Mouse (Mus musculus) neural tube, embryonic 12.5 days (tissue): ENCODE measurements at regions not wholly inside any gene's neighbourhood (a gene's known extent, or its start where the extent isn't known, plus 50 kb on each side); places are given as distances from the start of the nearest gene placed in this dataset.

ENCODE experiments used
- ATAC-seq: fragments of 200-750 bp; cut with Nextera tagmentation; 2 replicates; pipeline ENCODE4 v1.8.0; 2017; ENCODE audit warnings: low read depth, mild to moderate bottlenecking, moderate TSS enrichment, moderate library complexity; ENCODE audit not compliant: low FRiP score
- H3K27ac ChIP-seq: fragments of 300-500 bp; sonication (generic); 2 replicates; pipeline ENCODE4 v1.5.1; 2016
- H3K27me3 ChIP-seq: fragments of 300-500 bp; sonication (generic); replicated peaks from 2 replicates; pipeline ENCODE4 v1.6.1; 2016; ENCODE audit warnings: mild to moderate bottlenecking
- H3K36me3 ChIP-seq: fragments of 300-500 bp; sonication (generic); 2 replicates; pipeline ENCODE4 v1.6.1; 2016; ENCODE audit warnings: mild to moderate bottlenecking
- H3K4me1 ChIP-seq: fragments of 300-500 bp; sonication (generic); 2 replicates; pipeline ENCODE4 v1.6.1; 2016
- H3K4me2 ChIP-seq: fragments of 300-500 bp; sonication (generic); replicated peaks from 2 replicates; pipeline ENCODE4 v1.6.1; 2016; ENCODE audit warnings: mild to moderate bottlenecking
- H3K4me3 ChIP-seq: fragments of 300-500 bp; sonication (generic); 2 replicates; pipeline ENCODE4 v1.5.1; 2016
- H3K9ac ChIP-seq: fragments of 300-500 bp; sonication (generic); 2 replicates; pipeline ENCODE4 v1.6.1; 2016; ENCODE audit warnings: mild to moderate bottlenecking
- H3K9me3 ChIP-seq: fragments of 300-500 bp; sonication (generic); 2 replicates; pipeline ENCODE4 v1.6.1; 2016; ENCODE audit warnings: mild to moderate bottlenecking
- WGBS: fragments of 180-500 bp; shearing (Covaris S2); methylation state at CpG from one replicate; pipeline ENCODE4 v1.1.7; 2016; 5-methylcytosine and 5-hydroxymethylcytosine counted together

DNA sequence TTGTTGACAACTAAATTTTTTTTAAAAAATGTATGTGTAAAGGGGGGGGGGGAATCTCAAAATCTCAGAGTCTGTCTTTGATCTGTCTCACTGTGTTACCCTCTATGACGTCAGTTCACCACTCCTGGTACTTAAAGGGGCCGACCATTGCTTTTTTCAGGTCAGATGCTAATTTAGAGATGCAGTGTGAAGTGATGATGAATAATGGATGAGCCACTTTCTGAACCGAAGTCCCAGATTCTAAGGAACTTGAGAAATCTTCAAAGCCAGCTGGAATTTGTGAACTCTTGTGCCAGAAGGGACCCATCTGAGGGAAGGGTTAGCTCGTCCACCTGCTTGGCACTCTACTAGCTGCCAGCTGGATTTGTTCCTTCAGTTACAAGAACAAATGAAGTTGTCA, 271.1 kb upstream of the Nectin3 start:
- Histone ChIP-seq H3K9ac (no peak overlapping the region), H3K4me2 (no peak overlapping the region)
- no peak for ATAC-seq

GRCm38 (mm10) chr16:46768376-46768775, 270.1 kb upstream of the Nectin3 start:
- WGBS = 65% methylated on average over 1 of the region's 1 CpGs
- no peak for ATAC-seq
- H3K36me3 ChIP-seq = no peaks in the 10 kb centered on the region
- no peak overlapping the region for H3K9ac ChIP-seq
- no peaks in the 10 kb centered on the region for H3K9me3 ChIP-seq
- H3K4me1 ChIP-seq = no peaks in the 10 kb centered on the region
- no peak overlapping the region for H3K4me2 ChIP-seq
- no peaks in the 10 kb centered on the region for H3K27me3 ChIP-seq
- H3K27ac ChIP-seq = no peak overlapping the region
- H3K4me3 ChIP-seq = no peak overlapping the region

More for the DNA sequence above, 271.1 kb upstream of the Nectin3 start:
- WGBS = 39% methylated on average over 4 of the region's 4 CpGs
- Histone ChIP-seq H3K27ac (no peak overlapping the region), H3K4me3 (no peak overlapping the region), H3K27me3 (no peaks in the 10 kb centered on the region), H3K9me3 (no peaks in the 10 kb centered on the region), H3K4me1 (no peaks in the 10 kb centered on the region), H3K36me3 (no peaks in the 10 kb centered on the region)

DNA sequence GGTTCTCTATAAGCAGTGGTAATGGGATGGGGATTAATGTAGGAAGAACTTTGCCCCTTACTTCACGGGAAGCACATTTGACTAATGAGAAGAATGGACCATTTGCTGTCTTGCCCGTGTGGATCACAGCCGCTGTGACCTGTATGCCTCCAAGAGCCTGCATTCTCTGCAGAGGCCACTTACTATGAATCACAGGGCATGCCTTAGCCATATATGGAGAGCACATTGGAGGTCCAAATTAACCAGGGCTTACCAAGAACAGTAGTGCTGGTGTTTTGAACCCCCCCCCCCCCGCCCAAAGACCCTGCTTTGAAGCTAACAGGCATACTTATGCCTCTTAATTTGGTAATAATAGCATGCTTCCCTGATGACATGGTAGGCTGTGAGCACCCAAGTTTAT, 236.8 kb upstream of the Nectin3 start:
- no peaks in the 10 kb centered on the region for H3K9me3 ChIP-seq
- no peaks in the 10 kb centered on the region for H3K36me3 ChIP-seq
- no peak overlapping the region for H3K4me3 ChIP-seq
- WGBS = 81% methylated on average over 4 of the region's 4 CpGs
- no peak overlapping the region for H3K4me2 ChIP-seq
- H3K4me1 ChIP-seq = no peaks in the 10 kb centered on the region
- H3K27ac ChIP-seq = no peak overlapping the region
- no peak for ATAC-seq
- H3K27me3 ChIP-seq = no peaks in the 10 kb centered on the region
- no peak overlapping the region for H3K9ac ChIP-seq

DNA sequence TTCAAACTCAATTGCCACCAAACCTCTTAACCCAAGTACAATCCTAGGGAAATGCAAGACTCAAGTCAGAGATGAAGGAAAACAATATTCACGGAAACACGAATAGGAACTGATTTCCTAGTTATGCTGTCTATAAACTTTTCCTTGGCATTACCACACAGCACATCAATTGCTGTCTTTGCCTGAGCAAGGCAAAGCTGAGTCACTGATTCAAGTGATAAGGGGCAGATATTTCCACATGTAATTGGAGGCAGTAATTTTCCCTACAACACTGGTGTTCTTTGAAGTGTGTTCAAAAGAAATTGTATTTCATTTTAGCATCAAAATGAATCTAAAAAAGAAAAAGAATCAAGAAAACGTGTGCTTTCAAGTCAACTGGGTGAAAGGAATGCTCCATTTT, 230.1 kb upstream of the Nectin3 start:
- WGBS = 83% methylated on average over 3 of the region's 3 CpGs
- no peak overlapping the region for H3K4me2 ChIP-seq
- no peak overlapping the region for H3K9ac ChIP-seq
- no peaks in the 10 kb centered on the region for H3K4me1 ChIP-seq
- H3K4me3 ChIP-seq = no peak overlapping the region
- H3K9me3 ChIP-seq = no peaks in the 10 kb centered on the region
- H3K27ac ChIP-seq = no peak overlapping the region
- H3K36me3 ChIP-seq = no peaks in the 10 kb centered on the region
- ATAC-seq = no peak
- no peaks in the 10 kb centered on the region for H3K27me3 ChIP-seq

DNA sequence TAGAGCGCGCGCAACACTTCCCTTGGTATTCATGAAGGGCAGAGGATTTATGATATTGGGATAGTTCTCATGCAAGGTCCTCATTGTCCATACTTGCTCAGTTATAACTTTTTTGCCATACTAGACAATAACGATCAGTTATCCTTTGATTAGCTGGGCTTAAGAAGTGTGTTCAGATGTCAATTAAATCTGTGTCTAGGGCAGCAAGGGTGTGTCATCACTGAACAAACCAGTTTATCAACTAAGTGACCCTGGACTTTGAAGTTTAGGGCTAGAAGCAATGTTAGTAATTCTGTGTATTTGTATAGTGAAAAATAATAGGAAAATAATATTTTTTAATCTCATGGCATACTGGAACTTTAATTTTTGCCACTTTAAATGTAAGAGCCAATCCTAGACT, 225.3 kb upstream of the Nectin3 start:
- H3K4me1 ChIP-seq = no peaks in the 10 kb centered on the region
- ATAC-seq = no peak
- H3K9ac ChIP-seq = no peak overlapping the region

DNA sequence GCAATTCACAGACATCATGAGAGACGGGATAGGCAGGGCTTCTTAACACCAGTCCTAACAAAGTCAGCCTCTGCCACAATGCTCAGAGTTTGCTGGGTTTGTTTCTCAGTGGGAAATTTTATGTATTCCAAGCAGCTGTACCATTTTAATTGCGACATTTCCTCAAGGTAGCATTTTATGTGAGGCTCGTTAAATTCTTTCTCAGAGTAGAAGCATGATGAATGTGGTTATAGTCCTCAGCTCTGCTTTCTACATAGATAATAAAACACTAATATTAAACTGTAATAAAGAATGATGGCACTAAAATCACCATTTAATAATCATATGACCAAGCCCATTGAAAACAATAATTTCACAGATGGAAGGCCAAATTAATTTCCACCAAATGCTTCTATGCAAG, 181.5 kb upstream of the Nectin3 start:
- H3K27me3 ChIP-seq = no peaks in the 10 kb centered on the region
- H3K4me2 ChIP-seq = no peak overlapping the region
- ATAC-seq = no peak
- no peaks in the 10 kb centered on the region for H3K4me1 ChIP-seq
- H3K4me3 ChIP-seq = no peak overlapping the region
- H3K9me3 ChIP-seq = no peaks in the 10 kb centered on the region
- WGBS = 79% methylated on average over 3 of the region's 3 CpGs
- H3K27ac ChIP-seq = no peak overlapping the region
- no peak overlapping the region for H3K9ac ChIP-seq
- H3K36me3 ChIP-seq = no peaks in the 10 kb centered on the region

More for the DNA sequence above, 225.3 kb upstream of the Nectin3 start:
- no peaks in the 10 kb centered on the region for H3K27me3 ChIP-seq
- H3K27ac ChIP-seq = no peak overlapping the region
- H3K4me3 ChIP-seq = no peak overlapping the region
- WGBS = 95% methylated on average over 4 of the region's 4 CpGs
- H3K36me3 ChIP-seq = no peaks in the 10 kb centered on the region
- no peaks in the 10 kb centered on the region for H3K9me3 ChIP-seq
- no peak overlapping the region for H3K4me2 ChIP-seq

DNA sequence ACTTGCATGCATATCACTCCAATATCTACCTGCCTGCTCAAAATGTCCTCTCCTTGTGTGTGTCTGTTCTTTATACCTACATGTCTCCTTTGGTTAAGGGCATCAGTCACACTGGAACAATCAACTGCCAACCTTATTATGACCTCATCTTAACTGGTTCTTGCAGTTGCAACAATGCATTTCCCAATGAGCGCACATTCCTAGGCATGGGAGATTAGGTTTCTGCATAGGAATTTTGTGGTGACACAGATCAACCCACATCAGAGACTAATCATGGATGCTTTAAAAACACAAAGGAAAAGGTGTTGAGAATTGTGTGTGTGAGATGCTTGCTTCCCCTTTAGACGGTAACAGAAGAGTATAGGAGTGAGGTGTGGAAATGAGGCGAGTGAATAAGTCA, 171.3 kb upstream of the Nectin3 start:
- Histone ChIP-seq H3K4me2 (no peak overlapping the region), H3K4me3 (no peak overlapping the region), H3K27ac (no peak overlapping the region), H3K27me3 (no peaks in the 10 kb centered on the region), H3K9ac (no peak overlapping the region), H3K9me3 (no peaks in the 10 kb centered on the region), H3K36me3 (no peaks in the 10 kb centered on the region), H3K4me1 (no peaks in the 10 kb centered on the region)
- ATAC-seq = no peak
- WGBS = 69% methylated on average over 3 of the region's 3 CpGs

- no peak overlapping the region for H3K27ac ChIP-seq
- H3K36me3 ChIP-seq = no peaks in the 10 kb centered on the region
- H3K4me3 ChIP-seq = no peak overlapping the region
- no peaks in the 10 kb centered on the region for H3K4me1 ChIP-seq
- no peak overlapping the region for H3K9ac ChIP-seq
- no peaks in the 10 kb centered on the region for H3K27me3 ChIP-seq
- no peak for ATAC-seq
- no peak overlapping the region for H3K4me2 ChIP-seq
- no peaks in the 10 kb centered on the region for H3K9me3 ChIP-seq
- WGBS = 80% methylated on average over 3 of the region's 3 CpGs
These were observed 167.2 kb upstream of the Nectin3 start for GRCm38 (mm10) chr16:46665566-46665965.

DNA sequence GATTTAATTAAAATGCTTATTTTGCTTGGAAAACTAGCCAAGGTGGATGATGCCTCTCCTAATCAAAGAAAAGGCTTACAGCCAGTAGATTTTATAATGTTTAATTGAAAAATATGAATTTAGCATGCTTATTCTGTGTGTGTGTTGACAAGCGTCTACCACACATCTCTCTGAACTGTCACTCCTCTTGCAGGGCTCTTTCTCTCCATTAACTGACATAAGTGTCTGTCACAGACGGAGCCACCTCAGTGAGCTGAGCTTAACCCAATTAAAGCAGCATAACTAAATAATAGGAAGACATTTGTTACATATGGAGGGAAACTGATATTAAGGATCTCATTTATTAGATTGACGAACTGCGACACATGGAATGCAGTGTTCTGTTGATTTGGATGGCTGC, 164.7 kb upstream of the Nectin3 start:
- H3K36me3 ChIP-seq = no peaks in the 10 kb centered on the region
- no peak overlapping the region for H3K4me3 ChIP-seq
- no peak overlapping the region for H3K27ac ChIP-seq
- WGBS = 90% methylated on average over 4 of the region's 4 CpGs
- H3K9ac ChIP-seq = no peak overlapping the region
- H3K27me3 ChIP-seq = no peaks in the 10 kb centered on the region
- no peaks in the 10 kb centered on the region for H3K4me1 ChIP-seq
- H3K9me3 ChIP-seq = no peaks in the 10 kb centered on the region
- ATAC-seq = no peak
- no peak overlapping the region for H3K4me2 ChIP-seq

DNA sequence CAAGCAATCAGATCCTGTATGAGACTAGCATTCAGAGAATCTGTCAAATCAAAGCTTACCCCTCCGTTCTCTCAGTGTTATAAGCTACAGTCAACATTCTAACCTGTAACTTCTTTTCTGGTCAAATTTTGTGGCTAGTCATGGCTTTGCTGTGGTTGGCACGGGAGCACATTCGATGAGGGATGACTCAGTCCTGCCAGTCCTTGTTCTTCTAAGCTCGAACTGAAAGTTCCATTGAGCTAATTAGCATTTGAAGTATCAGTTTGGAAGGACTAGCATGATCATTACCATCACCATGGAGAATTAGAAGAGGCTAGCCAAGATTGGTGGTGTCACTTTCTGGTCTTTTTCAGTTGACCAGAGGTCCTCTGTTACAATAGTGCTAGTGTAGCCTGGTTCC, 156.7 kb upstream of the Nectin3 start:
- H3K4me1 ChIP-seq = no peaks in the 10 kb centered on the region
- H3K27ac ChIP-seq = no peak overlapping the region
- H3K9ac ChIP-seq = no peak overlapping the region
- H3K36me3 ChIP-seq = no peaks in the 10 kb centered on the region
- no peaks in the 10 kb centered on the region for H3K27me3 ChIP-seq
- no peaks in the 10 kb centered on the region for H3K9me3 ChIP-seq
- H3K4me3 ChIP-seq = no peak overlapping the region
- H3K4me2 ChIP-seq = no peak overlapping the region
- 84% methylated on average over 4 of the region's 4 CpGs for WGBS
- ATAC-seq = no peak

GRCm38 (mm10) chr16:46625807-46626206, 127.5 kb upstream of the Nectin3 start:
- Histone ChIP-seq H3K9ac (no peak overlapping the region), H3K36me3 (no peaks in the 10 kb centered on the region), H3K4me2 (no peak overlapping the region), H3K9me3 (no peaks in the 10 kb centered on the region), H3K27ac (no peak overlapping the region), H3K4me3 (no peak overlapping the region), H3K4me1 (no peaks in the 10 kb centered on the region), H3K27me3 (no peaks in the 10 kb centered on the region)
- 14% methylated on average over 2 of the region's 2 CpGs for WGBS
- ATAC-seq = no peak

DNA sequence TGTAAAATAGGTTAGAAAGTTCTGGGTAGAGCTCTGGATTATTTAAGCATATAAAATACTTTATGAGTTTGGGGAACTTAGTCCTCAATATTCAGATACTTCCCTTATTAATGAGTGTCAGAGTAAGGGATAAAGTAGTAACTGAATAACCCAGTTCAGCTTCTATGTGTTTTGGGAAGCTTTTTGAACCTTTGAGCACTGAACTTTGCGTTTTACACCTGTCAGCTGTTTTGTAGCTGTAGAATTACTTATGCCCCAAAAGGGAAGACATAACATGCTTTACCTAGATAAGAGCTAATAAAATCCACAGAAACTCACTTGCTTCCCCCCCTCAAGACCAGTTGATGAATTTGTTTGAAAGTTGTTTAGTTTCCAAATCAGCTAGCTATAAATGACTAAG, 124.9 kb upstream of the Nectin3 start:
- 80% methylated on average over 1 of the region's 1 CpGs for WGBS
- ATAC-seq = no peak
- Histone ChIP-seq H3K9ac (no peak overlapping the region), H3K4me2 (no peak overlapping the region), H3K4me1 (no peaks in the 10 kb centered on the region), H3K36me3 (no peaks in the 10 kb centered on the region), H3K4me3 (no peak overlapping the region), H3K27me3 (no peaks in the 10 kb centered on the region), H3K9me3 (no peaks in the 10 kb centered on the region), H3K27ac (no peak overlapping the region)

- no peaks in the 10 kb centered on the region for H3K4me1 ChIP-seq
- ATAC-seq = no peak
- no peaks in the 10 kb centered on the region for H3K36me3 ChIP-seq
- H3K27ac ChIP-seq = no peak overlapping the region
- no peaks in the 10 kb centered on the region for H3K9me3 ChIP-seq
- H3K27me3 ChIP-seq = no peaks in the 10 kb centered on the region
- no peak overlapping the region for H3K9ac ChIP-seq
- no peak overlapping the region for H3K4me3 ChIP-seq
- WGBS = 95% methylated on average over 2 of the region's 2 CpGs
- no peak overlapping the region for H3K4me2 ChIP-seq
These were observed 121.5 kb upstream of the Nectin3 start for GRCm38 (mm10) chr16:46619871-46620270.
